Mouse (Mus musculus): ENCODE measurements around the gene Pam16. TPM values are rescaled to one million over a fixed set of nuclear protein-coding genes. Genes with fewer than 3 reads are reported as not detected.
A peak's percentile ranks its signal among the peaks of the same experiment; 100 is the strongest.

Pam16 gene
- total RNA-seq, 2 experiments from 2014 or later, result 18.2 to 100 TPM

DNA sequence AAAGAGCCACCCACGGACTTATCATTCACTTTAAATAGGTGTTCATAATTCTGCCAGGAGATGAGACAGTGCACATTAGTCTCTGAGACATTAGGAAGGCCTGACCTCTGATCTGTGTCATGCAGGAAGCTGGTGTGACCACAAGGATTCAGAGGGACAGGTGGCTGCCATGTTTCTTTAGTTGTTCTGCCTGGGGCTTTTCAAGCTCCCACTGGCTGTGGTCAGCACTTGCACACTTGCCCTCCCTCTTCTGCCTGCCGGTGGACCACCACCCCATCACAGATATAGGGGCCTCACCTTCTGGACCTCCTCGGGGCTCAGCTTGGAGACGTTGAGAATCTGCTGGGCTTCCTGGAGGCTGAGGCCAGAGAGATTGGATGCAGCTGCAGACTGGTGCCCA is 8.0 kb downstream of the Pam16 start:
- ATAC-seq (replicated peaks; ENCODE audit: low FRiP score, low TSS enrichment, poor library complexity, severe bottlenecking), result no peak

DNA sequence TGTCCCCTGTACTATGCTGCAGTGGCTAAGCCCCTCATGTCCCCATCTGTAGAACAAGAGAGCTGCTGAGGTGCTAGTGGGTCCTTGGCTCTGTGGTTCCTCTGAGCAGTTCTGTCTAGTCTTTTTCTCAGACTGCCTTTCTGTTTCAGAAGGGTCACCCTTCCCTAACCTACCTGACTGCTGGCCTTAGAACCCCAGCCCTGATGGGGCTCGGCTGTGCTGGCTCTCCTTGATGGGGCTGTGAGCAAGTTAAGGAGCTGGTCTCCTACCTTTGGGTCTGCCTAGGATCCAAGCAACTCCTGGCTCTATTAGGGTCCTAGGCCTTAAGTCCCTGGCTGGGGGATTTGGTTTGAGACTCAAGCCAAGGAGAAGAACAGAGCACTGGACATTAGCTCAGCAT is 9.5 kb downstream of the Pam16 start:
- no peak for ATAC-seq (replicated peaks; ENCODE audit: low FRiP score, low TSS enrichment, poor library complexity, severe bottlenecking)

DNA sequence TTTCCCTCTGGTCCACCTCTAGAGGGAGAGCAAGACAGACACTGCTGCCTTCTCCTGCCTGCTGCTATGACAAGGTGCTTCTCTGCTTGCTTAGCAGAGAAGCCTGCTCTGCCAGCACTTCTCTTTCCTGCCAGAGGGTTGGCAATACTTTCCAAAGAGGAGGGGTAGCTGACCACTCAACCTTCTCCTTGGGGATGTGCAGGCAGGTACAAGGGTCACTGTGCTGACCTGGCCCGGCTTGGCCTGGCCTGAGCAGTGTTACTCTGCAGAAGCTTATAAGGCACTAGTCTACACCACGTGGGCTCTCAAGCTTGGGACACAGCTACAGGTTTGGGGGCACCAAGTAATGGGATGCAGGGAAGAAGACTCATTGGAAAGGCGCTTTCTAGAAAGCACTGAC is 10.1 kb downstream of the Pam16 start:
- no peak for ATAC-seq (replicated peaks; ENCODE audit: low FRiP score, low TSS enrichment, poor library complexity, severe bottlenecking)

DNA sequence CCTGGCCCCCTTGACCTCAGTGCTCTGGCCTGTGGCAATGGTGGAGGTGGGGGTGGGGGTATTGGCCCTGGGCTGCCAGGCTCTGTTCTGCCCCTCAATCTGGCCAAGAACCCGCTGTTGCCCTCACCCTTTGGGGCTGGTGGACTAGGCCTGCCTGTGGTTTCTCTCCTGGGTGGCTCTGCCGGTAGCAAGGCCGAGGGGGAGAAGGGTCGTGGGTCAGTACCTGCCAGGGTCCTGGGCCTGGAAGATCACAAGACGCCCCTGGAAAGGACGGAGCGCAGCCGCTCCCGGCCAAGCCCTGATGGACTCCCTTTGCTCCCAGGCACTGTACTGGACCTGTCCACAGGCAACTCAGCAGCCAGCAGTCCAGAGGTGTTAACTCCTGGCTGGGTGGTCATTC is 11.1 kb downstream of the Pam16 start:
- ATAC-seq (replicated peaks; ENCODE audit: low FRiP score, low TSS enrichment, poor library complexity, severe bottlenecking), result no peak

DNA sequence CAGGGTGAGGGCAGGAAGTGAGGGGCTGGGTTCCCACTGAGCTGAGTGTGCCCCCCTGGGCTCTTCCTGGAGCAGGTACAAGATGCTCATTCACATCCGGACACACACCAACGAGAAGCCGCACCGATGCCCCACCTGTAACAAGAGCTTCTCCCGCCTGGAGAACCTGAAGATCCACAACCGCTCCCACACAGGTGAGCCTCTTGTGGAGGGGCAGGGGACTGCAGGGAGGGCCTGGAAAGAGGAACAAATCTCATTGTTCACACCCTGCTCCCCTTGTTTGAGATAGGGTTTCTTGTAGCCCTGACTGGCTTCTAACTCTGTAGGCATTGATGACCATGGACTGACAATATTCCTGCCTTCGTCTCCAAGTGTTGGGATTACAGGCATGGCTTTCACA is 13.1 kb downstream of the Pam16 start:
- ATAC-seq (replicated peaks; ENCODE audit: low FRiP score, low TSS enrichment, poor library complexity, severe bottlenecking), result no peak

DNA sequence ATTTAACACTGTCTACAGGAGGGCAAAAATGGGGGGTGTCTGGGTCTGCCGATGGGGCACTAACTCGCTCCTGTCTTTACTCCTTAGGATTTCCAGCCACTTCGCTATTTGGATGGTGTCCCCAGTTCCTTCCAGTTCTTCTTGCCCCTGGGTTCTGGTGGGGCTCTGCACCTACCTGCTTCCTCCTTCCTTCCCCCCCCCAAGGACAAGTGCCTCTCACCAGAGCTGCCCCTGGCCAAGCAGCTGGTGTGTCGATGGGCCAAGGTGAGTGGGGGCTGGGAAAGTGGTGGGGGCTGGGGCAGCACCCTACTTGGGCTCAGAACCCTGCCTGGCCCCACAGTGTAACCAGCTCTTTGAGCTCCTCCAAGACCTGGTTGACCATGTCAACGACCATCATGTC is 13.6 kb downstream of the Pam16 start:
- no peak for ATAC-seq (replicated peaks; ENCODE audit: low FRiP score, low TSS enrichment, poor library complexity, severe bottlenecking)

DNA sequence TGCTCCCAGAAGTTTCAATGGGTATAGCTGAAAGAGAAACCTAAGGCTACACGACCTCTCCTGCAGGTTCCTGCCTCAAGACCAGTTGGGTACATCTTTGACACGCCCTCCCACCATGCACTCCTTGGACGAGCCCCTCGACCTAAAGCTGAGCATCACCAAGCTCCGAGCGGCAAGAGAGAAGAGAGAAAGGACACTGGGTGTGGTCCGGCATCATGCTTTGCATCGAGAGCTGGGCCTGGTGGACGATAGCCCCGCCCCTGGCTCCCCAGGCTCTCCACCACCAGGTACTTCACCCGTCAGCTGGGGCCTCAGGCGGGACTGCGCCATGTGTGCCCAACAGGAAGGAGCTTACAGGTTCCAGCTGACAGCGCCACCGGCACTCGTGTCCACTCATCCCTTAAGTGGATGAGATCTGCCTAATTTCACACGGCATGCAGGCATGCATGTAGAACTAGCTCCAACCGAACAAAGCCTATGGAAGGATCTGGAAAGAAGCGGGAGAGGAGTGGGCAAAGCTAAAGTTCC is 16.2 kb downstream of the Pam16 start:
- ATAC-seq (replicated peaks; ENCODE audit: low FRiP score, low TSS enrichment, poor library complexity, severe bottlenecking), result no peak

DNA sequence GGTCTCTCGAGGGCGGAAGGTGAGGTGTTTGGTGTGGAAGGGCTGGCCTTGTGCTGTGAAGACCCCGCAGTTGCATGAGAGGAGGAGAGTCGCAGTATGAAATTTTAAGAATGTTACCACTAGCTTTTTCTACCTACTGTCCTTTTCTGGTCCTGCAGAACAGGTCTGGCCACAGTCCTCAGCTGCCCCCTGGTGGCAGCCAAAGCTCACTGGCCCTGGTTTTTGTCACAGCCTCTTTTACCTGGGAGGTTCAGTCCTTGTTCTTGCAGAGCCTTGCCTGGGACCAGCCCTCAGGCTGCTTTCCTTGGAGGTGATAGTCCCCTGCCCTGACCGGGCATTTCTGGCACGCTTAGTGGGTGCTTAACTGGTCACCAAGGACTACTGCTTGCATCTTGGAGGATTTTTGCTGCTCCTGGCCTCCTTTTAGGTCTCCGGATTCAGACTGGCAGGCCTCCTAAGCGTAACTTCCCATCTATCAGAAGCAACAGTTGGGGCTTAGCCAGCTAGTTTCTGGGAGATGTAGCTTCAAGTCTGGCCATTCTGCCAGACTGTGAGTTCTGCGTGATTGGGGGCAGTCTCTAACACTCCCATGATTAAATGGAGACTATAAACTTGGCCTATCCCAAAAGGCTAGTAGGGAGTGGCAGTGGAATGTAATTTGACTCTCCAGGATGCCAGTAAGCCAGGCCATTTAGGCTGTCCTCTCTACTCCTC is 16.8 kb downstream of the Pam16 start:
- ATAC-seq (replicated peaks; ENCODE audit: low FRiP score, low TSS enrichment, poor library complexity, severe bottlenecking), result peak; percentile 84

DNA sequence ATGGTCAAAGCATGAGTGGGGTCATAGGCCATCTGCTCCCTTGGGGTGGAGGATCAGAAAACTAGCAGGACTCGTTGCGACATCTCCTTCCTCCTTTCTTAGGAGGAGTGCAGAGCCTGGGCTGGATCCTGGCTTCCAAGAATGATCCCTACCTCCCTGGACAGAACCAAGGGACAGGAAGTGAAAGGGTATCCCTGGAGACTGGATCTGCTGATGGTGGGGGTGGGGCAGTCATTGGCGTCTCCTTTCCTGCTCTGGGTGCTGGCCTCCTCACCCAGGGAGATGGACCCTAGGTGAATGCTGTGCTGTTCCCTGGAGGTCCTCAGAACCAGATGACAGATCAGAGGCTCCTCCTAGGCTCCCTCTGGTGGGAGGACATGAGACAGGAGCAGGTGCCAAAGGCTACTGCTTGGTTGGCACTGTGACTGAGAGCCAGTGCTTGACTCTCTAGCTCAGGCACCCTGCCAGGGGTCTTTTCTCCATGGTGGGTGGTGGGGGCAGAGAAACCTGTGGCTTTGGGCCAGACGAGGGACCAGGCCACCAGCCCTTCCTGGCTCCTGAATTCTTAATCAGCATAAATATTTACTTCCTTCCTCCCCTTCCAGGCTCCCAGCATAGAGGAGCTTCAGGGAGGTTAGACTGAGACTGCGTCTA is 18.2 kb downstream of the Pam16 start:
- ATAC-seq (replicated peaks; ENCODE audit: low FRiP score, low TSS enrichment, poor library complexity, severe bottlenecking), result peak; percentile 60; the same call in 1 of the 2 replicates

DNA sequence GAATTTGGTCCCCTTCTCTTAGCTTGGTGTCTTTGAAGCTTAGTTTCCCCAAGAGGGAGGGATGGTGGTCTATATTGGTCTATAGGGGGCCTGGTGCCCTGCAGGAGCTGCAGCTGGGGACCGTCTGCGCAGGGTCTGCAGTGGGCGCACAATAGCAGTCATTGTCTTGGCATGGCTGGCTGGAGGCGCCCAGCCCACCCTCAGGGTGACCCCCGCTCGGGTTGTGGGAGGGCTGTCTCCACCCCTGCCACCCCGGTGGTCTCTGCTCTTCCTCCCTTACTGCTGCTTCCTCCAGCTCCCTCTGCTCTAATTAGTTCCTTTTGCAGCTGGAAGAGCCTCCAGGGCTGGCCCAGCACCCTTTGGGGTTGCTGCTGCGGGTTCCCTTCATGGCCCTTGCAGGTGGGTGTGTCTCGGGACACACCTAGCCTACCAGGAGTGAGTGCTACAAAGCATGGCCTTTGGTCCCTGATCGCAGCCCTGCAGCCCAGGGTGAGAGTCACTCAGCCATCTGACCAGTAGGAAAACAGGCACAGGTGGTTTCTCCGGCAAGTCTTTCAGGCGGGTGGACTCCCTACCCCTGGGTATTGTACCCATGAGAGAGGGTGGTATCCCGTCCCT is 19.2 kb downstream of the Pam16 start:
- ATAC-seq (replicated peaks; ENCODE audit: low FRiP score, low TSS enrichment, poor library complexity, severe bottlenecking), result no peak

DNA sequence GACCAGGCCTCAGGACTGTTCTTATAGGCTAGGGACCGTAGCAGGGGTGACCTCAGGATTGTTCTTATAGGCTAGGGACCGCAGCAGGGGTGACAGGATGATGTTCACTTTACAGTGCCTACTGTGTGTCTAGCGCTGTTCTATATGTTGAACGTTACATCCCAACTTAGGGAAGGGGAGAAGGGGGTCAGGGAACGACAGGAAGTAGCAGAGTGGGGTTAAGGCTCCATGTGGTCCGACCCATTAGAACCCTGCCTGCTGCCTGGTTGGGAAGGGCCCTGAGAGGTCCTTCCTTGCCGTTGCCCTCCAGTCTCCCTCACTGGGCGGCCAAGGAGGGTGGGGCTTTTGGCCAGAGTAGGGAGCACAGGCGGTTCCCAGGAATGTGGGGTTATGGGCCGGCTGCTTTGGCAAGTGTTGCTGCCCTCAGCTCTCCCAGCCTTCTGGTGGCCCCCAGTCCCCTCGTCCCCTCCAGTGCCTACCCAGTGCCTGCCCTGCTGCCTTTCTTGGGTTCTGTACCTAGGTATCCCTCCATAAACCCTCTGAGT is 20.4 kb downstream of the Pam16 start:
- no peak for ATAC-seq (replicated peaks; ENCODE audit: low FRiP score, low TSS enrichment, poor library complexity, severe bottlenecking)

DNA sequence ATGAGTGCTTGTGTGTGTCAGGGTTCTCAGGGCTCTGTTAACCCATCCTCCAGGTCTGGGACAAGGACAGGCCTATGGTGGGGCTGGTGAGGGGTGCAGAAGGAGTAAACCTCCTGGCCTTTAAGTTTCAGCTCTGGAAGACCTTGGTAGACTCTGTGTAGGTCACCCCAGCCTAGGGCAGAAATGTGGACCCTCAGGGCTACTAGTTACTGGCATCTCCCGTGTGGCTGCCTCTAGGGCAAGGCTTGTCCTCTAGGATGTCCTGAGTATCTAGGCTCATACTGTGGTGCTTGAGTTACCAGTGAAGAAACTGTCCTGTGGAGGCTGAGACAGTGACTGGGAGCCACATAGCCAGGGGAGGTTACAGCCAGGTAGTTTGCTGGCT is 21.3 kb downstream of the Pam16 start:
- no peak for ATAC-seq (replicated peaks; ENCODE audit: low FRiP score, low TSS enrichment, poor library complexity, severe bottlenecking)

DNA sequence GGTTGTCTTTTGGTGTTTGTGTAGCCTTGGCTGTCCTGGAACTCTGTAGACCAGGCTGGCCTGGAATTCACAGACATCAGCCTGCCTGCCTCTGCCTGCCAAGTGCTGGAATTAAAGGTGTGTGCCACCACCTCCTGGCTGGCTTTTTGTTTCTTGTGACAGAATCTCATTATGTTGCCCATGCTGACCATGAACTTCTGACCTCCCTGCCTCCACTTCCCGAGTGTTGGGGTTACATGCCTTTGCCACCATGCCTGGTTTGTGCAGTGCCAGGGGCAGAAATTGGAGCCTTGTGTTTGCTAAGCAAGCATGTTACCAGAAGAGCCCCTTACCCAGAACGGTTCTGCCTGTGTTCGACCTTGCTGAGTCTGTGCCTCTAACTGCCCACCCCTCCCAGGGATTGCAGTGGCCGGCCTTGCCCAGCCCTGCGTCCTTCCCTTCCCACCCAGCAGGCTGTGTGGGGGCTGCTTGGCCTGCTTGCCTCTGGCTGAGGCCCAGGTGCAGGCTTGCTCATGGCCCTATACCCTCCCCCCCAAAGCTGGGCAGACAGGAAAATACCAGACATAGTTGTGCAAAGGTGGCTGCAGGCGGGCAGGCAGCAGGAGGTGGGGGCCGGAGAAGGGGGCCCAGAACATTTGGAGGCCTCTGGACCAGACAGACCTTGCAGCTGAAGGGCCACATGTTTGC is 21.9 kb downstream of the Pam16 start:
- ATAC-seq (replicated peaks; ENCODE audit: low FRiP score, low TSS enrichment, poor library complexity, severe bottlenecking), result no peak

DNA sequence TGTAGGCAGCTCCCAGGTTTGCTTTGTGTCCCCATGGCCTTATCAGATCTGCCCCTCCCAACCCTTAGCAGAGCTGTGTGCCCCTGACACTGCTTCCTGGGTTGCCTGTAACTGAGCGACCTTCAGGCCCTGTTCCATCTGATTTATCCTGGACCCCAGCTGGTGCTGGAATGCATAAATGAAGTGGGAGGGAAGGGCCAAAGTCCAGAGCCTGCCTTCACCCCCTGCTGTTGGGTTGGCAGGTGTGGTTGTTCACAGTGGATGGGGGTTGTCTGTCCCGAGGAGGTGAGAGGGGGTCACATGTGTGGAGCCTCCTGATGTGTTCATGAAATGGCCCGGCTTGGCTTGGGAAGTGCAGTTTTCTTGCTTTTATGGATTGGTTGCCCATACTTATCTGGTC is 22.6 kb downstream of the Pam16 start:
- no peak for ATAC-seq (replicated peaks; ENCODE audit: low FRiP score, low TSS enrichment, poor library complexity, severe bottlenecking)

DNA sequence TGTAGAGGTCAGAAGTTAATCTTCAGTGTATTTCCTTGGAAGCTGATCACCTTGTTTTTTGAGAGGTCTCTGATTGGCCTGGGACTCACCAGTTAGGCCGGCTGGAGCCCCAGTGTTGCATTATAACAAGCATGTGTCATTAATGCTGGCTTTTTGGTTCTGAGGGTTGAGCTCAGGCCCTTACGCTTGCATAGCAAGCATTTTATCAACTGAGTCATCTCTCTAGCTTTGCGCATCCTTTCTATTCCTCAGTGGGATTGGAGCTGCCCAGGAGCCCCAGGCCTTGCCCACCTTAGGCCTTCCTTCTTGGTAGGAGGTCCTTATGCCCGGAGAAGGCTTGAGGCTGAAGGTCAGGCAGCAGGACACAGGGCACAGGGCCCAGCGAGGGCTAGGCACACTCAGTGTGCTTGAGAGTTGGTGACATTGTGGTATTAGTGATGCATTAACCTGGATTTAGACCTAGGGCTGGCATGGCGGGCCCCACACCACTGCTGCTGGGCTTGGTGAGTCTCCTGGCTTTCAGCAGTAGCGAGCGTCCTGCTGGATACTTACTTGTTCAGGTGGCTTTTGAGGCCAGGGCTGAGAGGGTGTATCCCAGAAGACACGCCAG is 24.0 kb downstream of the Pam16 start:
- ATAC-seq (replicated peaks; ENCODE audit: low FRiP score, low TSS enrichment, poor library complexity, severe bottlenecking), result no peak

DNA sequence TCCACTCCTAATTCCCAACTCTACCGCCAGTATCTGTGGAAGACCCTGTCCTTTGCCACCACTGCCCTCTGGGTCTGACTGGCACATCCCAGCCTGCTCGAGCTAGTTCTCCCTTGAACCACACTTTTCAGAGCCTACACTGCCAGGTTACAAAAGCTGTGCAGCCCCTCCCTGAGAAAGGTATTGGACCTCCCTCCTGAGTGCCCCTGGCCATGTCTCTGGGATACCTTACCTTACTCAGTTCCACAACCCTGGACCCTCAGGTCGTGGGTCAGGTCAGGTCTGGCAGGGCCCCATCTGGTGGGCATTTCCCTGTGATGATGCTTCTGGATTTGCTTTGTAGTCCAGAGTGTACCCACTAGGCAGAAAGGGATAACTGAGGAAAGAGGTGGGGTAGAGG is 25.2 kb downstream of the Pam16 start:
- no peak for ATAC-seq (replicated peaks; ENCODE audit: low FRiP score, low TSS enrichment, poor library complexity, severe bottlenecking)

DNA sequence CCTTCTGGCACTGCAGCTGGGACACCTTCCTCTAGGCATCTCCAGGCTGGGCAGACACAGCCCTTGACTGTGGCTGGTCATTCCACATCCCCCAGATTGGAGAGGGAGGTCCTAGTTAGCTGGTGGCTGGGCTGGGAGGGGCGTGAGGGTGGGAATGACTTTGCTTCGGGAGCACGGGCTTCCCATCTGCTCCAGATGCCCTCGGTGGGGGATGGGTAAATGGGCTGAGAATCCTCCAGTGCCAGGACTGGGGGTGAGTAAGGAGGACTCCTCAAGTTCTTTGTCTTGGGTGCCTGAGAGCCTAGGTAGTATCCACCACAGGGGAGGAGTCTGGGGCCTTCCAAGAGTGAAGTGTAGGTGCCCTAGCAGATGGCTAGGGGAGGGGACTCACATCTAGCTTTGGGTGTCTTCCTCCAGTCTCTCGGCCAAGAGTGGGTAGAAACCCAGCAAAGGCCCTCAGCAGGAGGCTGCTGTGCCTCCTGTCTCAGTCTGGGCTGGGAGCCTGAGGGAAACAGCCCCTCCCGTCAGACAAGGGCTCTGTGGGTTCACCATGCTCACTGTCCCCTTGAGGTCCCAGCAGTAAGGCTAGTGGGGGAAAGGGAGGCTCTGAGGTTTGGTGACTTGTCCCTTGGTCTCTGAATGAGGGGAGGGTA is 25.8 kb downstream of the Pam16 start:
- no peak for ATAC-seq (replicated peaks; ENCODE audit: low FRiP score, low TSS enrichment, poor library complexity, severe bottlenecking)

DNA sequence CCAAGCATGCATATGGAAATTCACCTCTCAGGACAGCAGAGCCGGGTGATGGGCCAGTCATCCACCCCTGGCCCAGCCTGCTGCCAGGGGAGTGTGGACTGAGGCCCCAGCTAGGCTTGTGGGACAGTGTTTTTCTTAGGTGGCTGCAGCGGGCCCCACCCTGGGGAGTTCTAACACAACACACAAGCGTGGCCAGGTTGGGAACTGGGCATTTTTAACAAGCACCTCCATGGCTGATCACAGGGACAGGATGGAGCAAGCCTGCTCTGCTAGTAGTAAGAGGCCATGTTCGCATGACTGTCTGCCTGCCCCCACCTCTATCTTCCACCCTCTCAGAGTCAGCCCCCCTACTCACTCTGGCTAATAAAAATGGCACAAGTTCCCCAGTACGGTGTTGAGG is 26.7 kb downstream of the Pam16 start:
- ATAC-seq (replicated peaks; ENCODE audit: low FRiP score, low TSS enrichment, poor library complexity, severe bottlenecking), result no peak

DNA sequence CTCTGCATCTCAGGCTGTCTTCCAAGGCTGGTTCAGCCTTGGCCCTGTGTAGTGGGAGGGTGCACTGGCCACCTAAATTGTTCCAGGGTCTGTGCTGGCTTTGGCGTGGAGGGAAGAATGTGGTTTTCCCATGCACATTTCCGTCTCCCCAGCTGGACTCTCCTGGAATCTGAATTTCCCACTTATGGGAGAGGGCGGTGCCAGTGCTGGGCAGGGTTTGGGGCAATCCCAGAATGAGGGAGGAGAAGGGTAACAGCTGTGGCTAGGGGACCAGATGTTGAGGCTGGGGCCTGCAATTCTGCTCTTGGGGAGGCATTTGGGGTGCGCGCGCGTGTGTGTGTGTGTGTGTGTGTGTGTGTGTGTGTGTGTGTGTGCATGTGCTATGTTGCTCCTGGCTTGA is 27.5 kb downstream of the Pam16 start:
- no peak for ATAC-seq (replicated peaks; ENCODE audit: low FRiP score, low TSS enrichment, poor library complexity, severe bottlenecking)

All from megakaryocyte-erythroid progenitor cell, adult 5-6 weeks (primary cell).